In genomic region chr13:38672336-38672735, GRCm38 (mm10) we compare ENCODE assay signal across 29 mouse cellular contexts. TPM values are rescaled to one million over a fixed set of nuclear protein-coding genes. Genes with fewer than 3 reads are reported as not detected.
DNase-seq lines count a peak whose midpoint lies in the region; ATAC-seq and TF ChIP-seq lines count a peak whose summit lies in the region.
"Had no signal": no experiment of that assay in that cellular context is flagged by ENCODE, and none has a peak within 500 bp of the region (broad histone marks: within the 10 kb centered on the region; RNA-seq: fewer than 3 reads in every experiment).

No protein-coding gene starts in this region.

- H3K9me3 ChIP-seq in forebrain, postnatal 0 days (ENCODE audit: low read length) = no peaks in the 10 kb centered on the region
- no peaks in the 10 kb centered on the region for H3K9me3 ChIP-seq in forebrain, embryonic 13.5 days (replicated peaks)
- H3K9me3 ChIP-seq in midbrain, postnatal 0 days (ENCODE audit: low read length) = no peaks in the 10 kb centered on the region
- H3K9me3 ChIP-seq in midbrain, embryonic 16.5 days (replicated peaks; ENCODE audit: control insufficient read depth, low read length, poor library complexity, severe bottlenecking) = no peaks in the 10 kb centered on the region
- H3K9me3 ChIP-seq in liver, postnatal 0 days (ENCODE audit: low read length) = no peaks in the 10 kb centered on the region
- H3K9me3 ChIP-seq: embryonic facial prominence, embryonic 10.5 days; embryonic facial prominence, embryonic 13.5 days; G1E; heart, embryonic 12.5 days; heart, embryonic 15.5 days; hindbrain, embryonic 10.5 days had no signal

- H3K9ac ChIP-seq in forebrain, postnatal 0 days = no peak overlapping the region
- H3K9ac ChIP-seq in forebrain, embryonic 13.5 days = no peak overlapping the region
- no peak overlapping the region for H3K9ac ChIP-seq in midbrain, postnatal 0 days (replicated peaks; ENCODE audit: low read length, poor library complexity, severe bottlenecking)
- H3K9ac ChIP-seq in midbrain, embryonic 16.5 days (ENCODE audit: low read depth, low read length) = no peak overlapping the region
- no peak overlapping the region for H3K9ac ChIP-seq in liver, postnatal 0 days (replicated peaks)
- H3K9ac ChIP-seq: embryonic facial prominence, embryonic 13.5 days; heart, embryonic 12.5 days; heart, embryonic 15.5 days; hindbrain, embryonic 14.5 days had no signal

- H3K4me2 ChIP-seq in forebrain, postnatal 0 days (ENCODE audit: low read depth) = no peak overlapping the region
- no peak overlapping the region for H3K4me2 ChIP-seq in forebrain, embryonic 13.5 days
- no peak overlapping the region for H3K4me2 ChIP-seq in midbrain, postnatal 0 days (ENCODE audit: low read depth, low read length, poor library complexity, severe bottlenecking)
- H3K4me2 ChIP-seq in midbrain, embryonic 16.5 days (ENCODE audit: low read length) = no peak overlapping the region
- no peak overlapping the region for H3K4me2 ChIP-seq in liver, postnatal 0 days (ENCODE audit: low read depth, low read length)
- H3K4me2 ChIP-seq: embryonic facial prominence, embryonic 13.5 days; heart, embryonic 12.5 days; heart, embryonic 15.5 days; hindbrain, embryonic 14.5 days had no signal

- peak; percentile 65 to 75 for DNase-seq in cerebellum, postnatal 14 days
- no peak for DNase-seq in cerebellum, adult 9-10 months
- DNase-seq in forebrain, postnatal 0 days = peak; percentile 9
- DNase-seq in midbrain, postnatal 0 days (ENCODE audit: low spot score) = peak; percentile 60
- no peak for DNase-seq in liver, postnatal 0 days
- DNase-seq: adrenal gland, postnatal 10 days; adrenal gland, postnatal 36 days; B cell, adult 2 months; cerebellum, adult 11 months; cerebellum, adult 2 months; cerebellum, postnatal 36 days; embryo, embryonic 11 days; gastrocnemius, postnatal 25 days; heart, adult 18-20 months; heart, postnatal 10 days; heart, postnatal 36 days had no signal

- 73% methylated on average over 9 of the region's 9 CpGs for WGBS in forebrain, postnatal 0 days
- WGBS in forebrain, embryonic 13.5 days = 82% methylated on average over 9 of the region's 9 CpGs
- WGBS in midbrain, postnatal 0 days = 79% methylated on average over 9 of the region's 9 CpGs
- 81% methylated on average over 9 of the region's 9 CpGs for WGBS in midbrain, embryonic 16.5 days
- WGBS in liver, postnatal 0 days (ENCODE audit: insufficient replicate concordance) = 78% methylated on average over 9 of the region's 9 CpGs

- peak; percentile 38; the same call in 1 of the 2 replicates for ATAC-seq in forebrain, postnatal 0 days
- ATAC-seq in forebrain, embryonic 13.5 days = no peak
- no peak for ATAC-seq in midbrain, postnatal 0 days (ENCODE audit: low FRiP score)
- ATAC-seq in midbrain, embryonic 16.5 days = no peak
- no peak for ATAC-seq in liver, postnatal 0 days
- ATAC-seq: intestine, postnatal 0 days; Patski had no signal

- H3K27ac ChIP-seq in forebrain, postnatal 0 days (ENCODE audit: low read depth, low read length) = no peak overlapping the region
- no peak overlapping the region for H3K27ac ChIP-seq in forebrain, embryonic 13.5 days
- no peak overlapping the region for H3K27ac ChIP-seq in midbrain, postnatal 0 days (ENCODE audit: low read depth, low read length)
- no peak overlapping the region for H3K27ac ChIP-seq in midbrain, embryonic 16.5 days (ENCODE audit: low read length)
- no peak overlapping the region for H3K27ac ChIP-seq in liver, postnatal 0 days (ENCODE audit: low read depth)
- H3K27ac ChIP-seq: embryonic facial prominence, embryonic 10.5 days; embryonic facial prominence, embryonic 13.5 days; heart, embryonic 15.5 days; hindbrain, embryonic 10.5 days; hindbrain, embryonic 14.5 days had no signal

- no peak for TF ChIP-seq EP300 in liver, postnatal 0 days (IDR thresholded peaks at IDR 0.05; ENCODE audit: low read depth)

- H3K36me3 ChIP-seq in forebrain, postnatal 0 days (ENCODE audit: insufficient read depth) = no peaks in the 10 kb centered on the region
- no peaks in the 10 kb centered on the region for H3K36me3 ChIP-seq in forebrain, embryonic 13.5 days (ENCODE audit: poor library complexity, severe bottlenecking)
- H3K36me3 ChIP-seq in midbrain, postnatal 0 days (ENCODE audit: insufficient read depth, low read length) = no peaks in the 10 kb centered on the region
- no peaks in the 10 kb centered on the region for H3K36me3 ChIP-seq in midbrain, embryonic 16.5 days (ENCODE audit: control insufficient read depth, insufficient read depth, low read length)
- no peaks in the 10 kb centered on the region for H3K36me3 ChIP-seq in liver, postnatal 0 days (replicated peaks; ENCODE audit: insufficient read depth, low read length)
- H3K36me3 ChIP-seq: embryonic facial prominence, embryonic 10.5 days; embryonic facial prominence, embryonic 13.5 days; G1E; heart, embryonic 12.5 days; heart, embryonic 15.5 days; hindbrain, embryonic 10.5 days had no signal

- TF ChIP-seq CTCF in forebrain, postnatal 0 days (IDR thresholded peaks at IDR 0.05; ENCODE audit: low read depth) = no peak
- no peak for TF ChIP-seq CTCF in midbrain, postnatal 0 days (IDR thresholded peaks at IDR 0.05)
- no peak for TF ChIP-seq CTCF in liver, postnatal 0 days (IDR thresholded peaks at IDR 0.05; ENCODE audit: low read depth)

- H3K4me1 ChIP-seq in forebrain, postnatal 0 days (ENCODE audit: insufficient read depth) = no peaks in the 10 kb centered on the region
- H3K4me1 ChIP-seq in forebrain, embryonic 13.5 days = no peaks in the 10 kb centered on the region
- no peaks in the 10 kb centered on the region for H3K4me1 ChIP-seq in midbrain, postnatal 0 days (ENCODE audit: insufficient read depth, low read length)
- H3K4me1 ChIP-seq in midbrain, embryonic 16.5 days (ENCODE audit: control insufficient read depth, insufficient read depth, low read length) = no peaks in the 10 kb centered on the region
- no peaks in the 10 kb centered on the region for H3K4me1 ChIP-seq in liver, postnatal 0 days (ENCODE audit: insufficient read depth)
- H3K4me1 ChIP-seq: embryonic facial prominence, embryonic 10.5 days; embryonic facial prominence, embryonic 13.5 days; heart, embryonic 12.5 days; heart, embryonic 15.5 days; hindbrain, embryonic 10.5 days had no signal

- H3K27me3 ChIP-seq in forebrain, postnatal 0 days (ENCODE audit: insufficient read depth, low read length) = no peaks in the 10 kb centered on the region
- no peaks in the 10 kb centered on the region for H3K27me3 ChIP-seq in forebrain, embryonic 13.5 days
- H3K27me3 ChIP-seq in midbrain, postnatal 0 days (ENCODE audit: insufficient read depth, low read length) = no peaks in the 10 kb centered on the region
- no peaks in the 10 kb centered on the region for H3K27me3 ChIP-seq in midbrain, embryonic 16.5 days (ENCODE audit: control insufficient read depth, insufficient read depth, low read depth, low read length)
- no peaks in the 10 kb centered on the region for H3K27me3 ChIP-seq in liver, postnatal 0 days (ENCODE audit: insufficient read depth, low read length)
- H3K27me3 ChIP-seq: CH12.LX; embryonic facial prominence, embryonic 13.5 days; heart, embryonic 12.5 days; heart, embryonic 15.5 days had no signal

- no peak overlapping the region for H3K4me3 ChIP-seq in forebrain, postnatal 0 days (ENCODE audit: low read depth, low read length)
- H3K4me3 ChIP-seq in forebrain, embryonic 13.5 days = no peak overlapping the region
- no peak overlapping the region for H3K4me3 ChIP-seq in midbrain, postnatal 0 days (ENCODE audit: low read depth, low read length)
- no peak overlapping the region for H3K4me3 ChIP-seq in midbrain, embryonic 16.5 days (ENCODE audit: low read depth, low read length)
- H3K4me3 ChIP-seq in liver, postnatal 0 days (ENCODE audit: low read depth, low read length) = no peak overlapping the region
- H3K4me3 ChIP-seq: embryonic facial prominence, embryonic 10.5 days; embryonic facial prominence, embryonic 13.5 days; erythroblast, embryonic 14.5 days; heart, embryonic 12.5 days; heart, embryonic 15.5 days; hindbrain, embryonic 10.5 days had no signal

RNA-seq across cellular contexts. Expression of gene Eef1e1, which starts 13.5 kb away (rescaled TPM):
- 45.2 and 46.3 TPM in 2 replicates for total RNA-seq in forebrain, postnatal 0 days (2014; rRNA removed)
- 106 and 116 TPM in 2 replicates for polyA plus RNA-seq in forebrain, postnatal 0 days (2015; fragmentation: Nextera tagmentation; extraction: Ambion mirVana)
- polyA plus RNA-seq in forebrain, embryonic 13.5 days (2015; fragmentation: Nextera tagmentation; extraction: Ambion mirVana) = 77.6 and 85.1 TPM in 2 replicates
- total RNA-seq in midbrain, postnatal 0 days (2014; rRNA removed) = 32.2 and 40.6 TPM in 2 replicates
- 108 and 118 TPM in 2 replicates for polyA plus RNA-seq in midbrain, postnatal 0 days (2015; fragmentation: Nextera tagmentation; extraction: Ambion mirVana)
- 104 and 117 TPM in 2 replicates for polyA plus RNA-seq in midbrain, embryonic 16.5 days (2015; fragmentation: Nextera tagmentation; extraction: Ambion mirVana)
- polyA plus RNA-seq in liver, postnatal 0 days (2015; fragmentation: Nextera tagmentation; extraction: Ambion mirVana) = 23.9 and 25.5 TPM in 2 replicates

RNA-seq across cellular contexts. Expression of gene Bloc1s5, which starts 37.4 kb away (rescaled TPM):
- 9.8 and 10.3 TPM in 2 replicates for total RNA-seq in forebrain, postnatal 0 days (2014; rRNA removed)
- 20.2 and 22.9 TPM in 2 replicates for polyA plus RNA-seq in forebrain, postnatal 0 days (2015; fragmentation: Nextera tagmentation; extraction: Ambion mirVana)
- 24.3 and 25.2 TPM in 2 replicates for polyA plus RNA-seq in forebrain, embryonic 13.5 days (2015; fragmentation: Nextera tagmentation; extraction: Ambion mirVana)
- 8.9 and 20.6 TPM in 2 replicates for total RNA-seq in midbrain, postnatal 0 days (2014; rRNA removed)
- polyA plus RNA-seq in midbrain, postnatal 0 days (2015; fragmentation: Nextera tagmentation; extraction: Ambion mirVana) = 18.6 and 23.9 TPM in 2 replicates
- 20.7 and 23.8 TPM in 2 replicates for polyA plus RNA-seq in midbrain, embryonic 16.5 days (2015; fragmentation: Nextera tagmentation; extraction: Ambion mirVana)
- 13.9 and 16.0 TPM in 2 replicates for polyA plus RNA-seq in liver, postnatal 0 days (2015; fragmentation: Nextera tagmentation; extraction: Ambion mirVana)

Comparison
In these comparisons a context has a peak if more than half of its experiments do, and no peak if none do; other contexts are left out.
1. DNase-seq: peak in cerebellum, postnatal 14 days (2 of 2), forebrain, postnatal 0 days (single experiment) and midbrain, postnatal 0 days (single experiment); none in cerebellum, adult 9-10 months (single experiment) and liver, postnatal 0 days (single experiment).